Mouse (Mus musculus) liver, embryonic 15.5 days (tissue): ENCODE results near the gene Cfap20. TPM values are rescaled to one million over a fixed set of nuclear protein-coding genes. Genes with fewer than 3 reads are reported as not detected.

Experiments
- ATAC-seq: fragments of 200-750 bp; cut with Nextera tagmentation; 2 replicates; pipeline ENCODE4 v1.8.0; 2017; ENCODE audit warnings: moderate number of reproducible peaks, mild to moderate bottlenecking, moderate library complexity; ENCODE audit not compliant: insufficient read depth
- H3K27ac ChIP-seq: fragments of 300-500 bp; sonication (generic); replicated peaks from 2 replicates; pipeline ENCODE4 v1.5.1; 2015; ENCODE audit warnings: mild to moderate bottlenecking, inconsistent platforms
- H3K27me3 ChIP-seq: fragments of 300-500 bp; sonication (generic); 2 replicates; pipeline ENCODE4 v1.6.1; 2015; ENCODE audit warnings: mild to moderate bottlenecking, inconsistent platforms
- H3K36me3 ChIP-seq: fragments of 300-500 bp; sonication (generic); replicated peaks from 2 replicates; pipeline ENCODE4 v1.6.1; 2015; ENCODE audit warnings: moderate library complexity, mild to moderate bottlenecking, inconsistent platforms
- H3K4me1 ChIP-seq: fragments of 300-500 bp; sonication (generic); replicated peaks from 2 replicates; pipeline ENCODE4 v1.6.1; 2015; ENCODE audit warnings: inconsistent platforms
- H3K4me2 ChIP-seq: fragments of 300-500 bp; sonication (generic); 2 replicates; pipeline ENCODE4 v1.6.1; 2015; ENCODE audit warnings: moderate library complexity, mild to moderate bottlenecking, inconsistent platforms
- H3K4me3 ChIP-seq: fragments of 300-500 bp; sonication (generic); replicated peaks from 2 replicates; pipeline ENCODE4 v1.5.1; 2015; ENCODE audit warnings: mild to moderate bottlenecking, inconsistent platforms
- H3K9ac ChIP-seq: fragments of 300-500 bp; sonication (generic); 2 replicates; pipeline ENCODE4 v1.6.1; 2015; ENCODE audit warnings: moderate library complexity, mild to moderate bottlenecking, inconsistent platforms
- H3K9me3 ChIP-seq: fragments of 300-500 bp; sonication (generic); replicated peaks from 2 replicates; pipeline ENCODE4 v1.6.1; 2016; ENCODE audit warnings: inconsistent platforms
- WGBS: fragments of 180-500 bp; shearing (Covaris S2); methylation state at CpG from one replicate; pipeline ENCODE4 v1.1.7; 2015; ENCODE audit warnings: mixed read lengths; ENCODE audit not compliant: insufficient replicate concordance; 5-methylcytosine and 5-hydroxymethylcytosine counted together
- polyA plus RNA-seq: library from polyadenylated mRNA; unstranded; fragments of >200 nt; fragmentation: Nextera tagmentation; extraction: Ambion mirVana; gene quantifications from 2 replicates; pipeline ENCODE4 v1.2.1, GENCODE M21; 2015

Gene Cfap20
- polyA plus RNA-seq, 1 experiment from 2014 or later = 31.5 TPM

GRCm38 (mm10) chr8:95437341-95437992, 2.8 kb upstream of the Cfap20 start:
- Histone ChIP-seq H3K4me1 (peaks cover 68% of the 10 kb centered on the region), H3K4me2 (no peak overlapping the region), H3K9me3 (no peaks in the 10 kb centered on the region), H3K27me3 (no peaks in the 10 kb centered on the region), H3K36me3 (no peaks in the 10 kb centered on the region), H3K9ac (no peak overlapping the region), H3K27ac (no peak overlapping the region), H3K4me3 (no peak overlapping the region)
- 29% methylated on average over 5 of the region's 5 CpGs for WGBS
- ATAC-seq = no peak

DNA sequence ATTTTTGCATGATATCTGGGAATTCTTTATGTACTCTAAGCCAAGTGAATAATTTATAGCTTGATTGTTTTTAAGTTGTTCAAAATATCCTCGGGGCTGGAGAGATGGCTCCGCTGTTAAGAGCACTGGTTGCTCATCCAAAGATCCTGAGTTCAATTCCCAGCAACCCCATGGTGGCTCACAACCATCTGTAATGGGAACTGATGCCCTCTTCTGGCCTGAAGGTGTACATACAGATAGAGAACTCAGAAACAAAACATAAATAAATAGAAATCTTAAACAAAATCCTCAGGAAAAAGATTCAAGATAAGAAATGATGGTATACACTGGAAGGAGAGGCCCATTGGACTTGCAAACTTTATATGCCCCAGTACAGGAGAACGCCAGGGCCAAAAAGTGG, 1.3 kb upstream of the Cfap20 start:
- H3K4me2 ChIP-seq = no peak overlapping the region
- H3K4me3 ChIP-seq = no peak overlapping the region
- no peaks in the 10 kb centered on the region for H3K9me3 ChIP-seq
- H3K36me3 ChIP-seq = no peaks in the 10 kb centered on the region
- no peak overlapping the region for H3K9ac ChIP-seq
- 77% methylated on average over 3 of the region's 3 CpGs for WGBS
- H3K27ac ChIP-seq = no peak overlapping the region
- ATAC-seq = no peak
- no peaks in the 10 kb centered on the region for H3K27me3 ChIP-seq
- H3K4me1 ChIP-seq = peaks cover 63% of the 10 kb centered on the region

DNA sequence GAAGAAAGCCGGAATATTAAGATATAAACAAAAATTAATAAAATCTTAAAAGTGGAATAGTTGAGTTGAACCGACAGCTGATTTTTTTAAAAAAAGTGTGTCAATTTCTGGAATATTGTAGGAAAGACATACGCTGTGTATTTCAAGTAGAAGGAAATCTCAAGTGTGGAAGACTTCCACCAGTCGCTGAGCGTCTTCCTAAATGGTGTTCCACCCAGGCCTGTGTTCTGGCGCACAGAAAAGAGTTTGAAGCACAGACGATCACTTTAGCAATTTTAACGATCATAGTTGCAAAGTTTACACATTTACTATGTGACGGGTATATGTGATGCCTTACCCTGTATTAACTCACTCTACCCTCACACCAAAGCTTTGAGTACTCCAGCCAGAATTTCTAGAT, 802 bp upstream of the Cfap20 start:
- Histone ChIP-seq H3K4me1 (peaks cover 63% of the 10 kb centered on the region), H3K4me3 (peak overlapping the region; percentile 95), H3K36me3 (no peaks in the 10 kb centered on the region), H3K9me3 (no peaks in the 10 kb centered on the region), H3K4me2 (peak overlapping the region; percentile 90), H3K27ac (peak overlapping the region; percentile 90; the same call in 1 of the 2 replicates), H3K9ac (no peak overlapping the region), H3K27me3 (no peaks in the 10 kb centered on the region)
- ATAC-seq = no peak
- WGBS = 89% methylated on average over 9 of the region's 9 CpGs

DNA sequence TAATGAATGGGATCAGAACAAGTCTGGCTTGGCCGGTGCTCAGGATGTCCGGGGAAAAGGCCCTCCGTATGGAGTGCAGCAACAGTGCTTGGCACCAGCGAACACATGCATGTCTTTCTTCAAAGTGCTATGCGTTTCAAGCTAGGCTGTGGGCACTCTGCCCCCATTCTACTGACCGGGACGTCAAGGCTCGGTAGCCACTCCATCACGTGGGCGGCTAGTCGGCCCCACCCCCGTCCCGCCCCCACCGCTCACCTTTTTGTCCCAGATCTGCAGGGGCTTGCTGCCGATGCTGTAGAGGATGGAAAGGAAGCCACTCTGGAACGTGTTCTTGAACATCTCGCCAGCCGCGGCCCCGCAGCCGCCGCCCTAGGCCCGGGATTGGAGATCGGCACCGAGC, 436 bp downstream of the Cfap20 start:
- Histone ChIP-seq H3K4me1 (peaks cover 59% of the 10 kb centered on the region), H3K36me3 (no peaks in the 10 kb centered on the region), H3K4me3 (peak overlapping the region; percentile 95), H3K27ac (peak overlapping the region; percentile 90), H3K9ac (peak overlapping the region; percentile 90), H3K27me3 (no peaks in the 10 kb centered on the region), H3K4me2 (peak overlapping the region; percentile 90), H3K9me3 (no peaks in the 10 kb centered on the region)
- ATAC-seq = peak; percentile 43
- WGBS = under 1% methylated on average over 25 of the region's 25 CpGs

GRCm38 (mm10) chr8:95433124-95433523, 1.5 kb downstream of the Cfap20 start:
- H3K4me2 ChIP-seq = peak overlapping the region; percentile 90
- H3K36me3 ChIP-seq = no peaks in the 10 kb centered on the region
- ATAC-seq = no peak
- 0 out of 2 replicates have a peak overlapping the region, but pooled peaks have one; percentile 90 for H3K27ac ChIP-seq
- H3K9me3 ChIP-seq = no peaks in the 10 kb centered on the region
- no peaks in the 10 kb centered on the region for H3K27me3 ChIP-seq
- H3K9ac ChIP-seq = no peak overlapping the region
- WGBS = 71% methylated on average over 4 of the region's 4 CpGs
- H3K4me3 ChIP-seq = peak overlapping the region; percentile 95
- peaks cover 66% of the 10 kb centered on the region for H3K4me1 ChIP-seq

DNA sequence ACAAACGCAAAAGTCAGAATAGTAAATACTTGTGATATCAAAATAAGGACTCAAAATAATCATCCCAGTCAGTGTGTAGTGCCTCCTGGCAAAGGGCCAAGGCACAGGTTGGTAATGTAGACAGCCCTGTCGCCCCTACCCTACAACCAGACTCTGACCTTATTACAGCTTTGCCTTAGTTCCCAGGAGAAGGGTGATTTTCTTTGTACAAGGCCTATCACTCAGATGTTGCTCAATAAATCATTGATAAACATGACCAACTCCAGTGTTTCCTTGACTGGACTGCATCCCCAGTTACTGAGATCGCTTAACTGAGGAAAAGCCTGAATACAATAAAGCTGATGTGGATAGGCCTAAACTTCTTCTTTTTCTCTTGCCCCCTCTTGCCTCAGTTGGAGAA, 2.2 kb downstream of the Cfap20 start:
- H3K36me3 ChIP-seq = no peaks in the 10 kb centered on the region
- no peak for ATAC-seq
- no peak overlapping the region for H3K4me3 ChIP-seq
- no peaks in the 10 kb centered on the region for H3K27me3 ChIP-seq
- no peaks in the 10 kb centered on the region for H3K9me3 ChIP-seq
- H3K9ac ChIP-seq = no peak overlapping the region
- peak overlapping the region; percentile 90 for H3K4me2 ChIP-seq
- 0 out of 2 replicates have a peak overlapping the region, but pooled peaks have one; percentile 3 for H3K27ac ChIP-seq
- peaks cover 68% of the 10 kb centered on the region for H3K4me1 ChIP-seq
- 60% methylated on average over 3 of the region's 3 CpGs for WGBS

DNA sequence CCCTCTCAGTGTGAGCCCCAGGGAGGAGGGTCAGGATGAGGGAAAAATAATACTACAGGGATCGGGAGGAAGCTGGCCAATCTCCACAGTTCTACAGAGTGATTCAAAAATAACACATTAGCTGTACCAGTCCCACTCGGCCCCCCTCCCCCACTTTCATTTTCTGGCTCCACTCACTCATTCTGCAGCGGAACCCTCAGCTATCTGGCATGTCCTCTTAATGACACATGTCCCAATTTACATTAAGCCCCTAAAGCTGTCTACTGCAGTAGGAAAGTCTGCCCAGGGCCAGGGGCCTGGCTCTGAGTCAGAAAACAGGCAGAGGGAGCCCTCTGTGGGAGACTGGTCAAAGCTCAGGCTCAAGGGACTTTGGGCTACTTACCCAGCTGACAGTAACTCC, 4.7 kb downstream of the Cfap20 start:
- H3K9me3 ChIP-seq = no peaks in the 10 kb centered on the region
- WGBS = 53% methylated on average over 3 of the region's 3 CpGs
- no peak overlapping the region for H3K27ac ChIP-seq
- H3K27me3 ChIP-seq = no peaks in the 10 kb centered on the region
- no peak overlapping the region for H3K4me2 ChIP-seq
- peaks cover 74% of the 10 kb centered on the region for H3K4me1 ChIP-seq
- no peak overlapping the region for H3K9ac ChIP-seq
- no peak overlapping the region for H3K4me3 ChIP-seq
- no peaks in the 10 kb centered on the region for H3K36me3 ChIP-seq
- no peak for ATAC-seq

GRCm38 (mm10) chr8:95427594-95428535, 6.8 kb downstream of the Cfap20 start:
- H3K4me2 ChIP-seq = peak overlapping the region; percentile 35
- peak overlapping the region; percentile 3; the same call in 1 of the 2 replicates for H3K4me3 ChIP-seq
- peaks cover 64% of the 10 kb centered on the region for H3K4me1 ChIP-seq

DNA sequence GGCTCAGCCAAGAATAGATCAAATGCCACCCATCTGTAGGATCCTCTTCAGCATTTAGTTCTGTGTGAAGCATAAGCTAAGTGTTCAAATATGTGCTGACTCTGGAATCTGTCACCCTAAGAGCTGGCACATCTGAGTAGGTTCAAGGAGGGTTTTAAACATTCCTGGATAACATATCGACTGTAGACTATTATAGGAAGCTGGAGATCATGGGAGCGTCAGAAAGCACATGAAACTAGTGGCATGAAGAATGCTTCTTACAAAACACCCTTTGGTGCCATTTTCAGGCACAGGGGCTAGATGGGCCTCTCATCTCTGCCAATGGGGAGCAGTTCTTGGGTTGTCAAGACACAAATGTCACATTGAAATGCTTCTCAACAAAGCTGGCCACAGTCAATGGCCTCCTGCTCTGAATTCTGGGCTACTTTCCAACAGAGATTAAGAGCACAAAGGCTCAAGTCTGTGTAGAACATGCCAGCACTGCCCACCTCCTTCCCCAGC, 7.8 kb downstream of the Cfap20 start:
- Histone ChIP-seq H3K4me1 (peaks cover 54% of the 10 kb centered on the region), H3K36me3 (peaks cover 12% of the 10 kb centered on the region), H3K9ac (no peak overlapping the region), H3K4me2 (no peak overlapping the region), H3K9me3 (no peaks in the 10 kb centered on the region), H3K27me3 (no peaks in the 10 kb centered on the region), H3K27ac (peak overlapping the region; percentile 46; the same call in 1 of the 2 replicates), H3K4me3 (no peak overlapping the region)
- WGBS = 67% methylated on average over 2 of the region's 2 CpGs
- no peak for ATAC-seq

More at GRCm38 (mm10) chr8:95427594-95428535, 6.8 kb downstream of the Cfap20 start:
- Histone ChIP-seq H3K27ac (peak overlapping the region; percentile 33), H3K36me3 (peaks cover 2% of the 10 kb centered on the region; the same call in 1 of the 2 replicates), H3K27me3 (no peaks in the 10 kb centered on the region), H3K9me3 (no peaks in the 10 kb centered on the region), H3K9ac (no peak overlapping the region)
- 18% methylated on average over 12 of the region's 12 CpGs for WGBS
- no peak for ATAC-seq

DNA sequence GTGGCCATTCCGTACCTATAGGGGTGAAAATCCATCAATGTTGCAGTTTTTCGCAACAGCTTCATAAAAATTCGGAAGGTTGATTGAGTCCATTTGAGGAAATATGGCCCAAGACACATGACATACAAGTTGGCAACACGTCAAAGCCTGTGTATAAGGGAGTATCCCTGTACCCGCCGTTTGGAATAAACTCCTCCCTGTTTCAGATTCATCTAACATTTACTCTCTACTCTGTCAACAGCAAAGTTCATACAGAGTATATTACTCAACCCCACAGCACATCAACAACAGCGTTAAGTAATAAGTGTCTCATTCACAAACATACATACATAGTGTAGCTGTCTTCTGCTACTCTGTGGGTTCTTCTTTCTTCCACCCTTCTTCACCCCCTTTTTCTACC, 10.0 kb downstream of the Cfap20 start:
- H3K4me1 ChIP-seq = peaks cover 42% of the 10 kb centered on the region
- peaks cover 32% of the 10 kb centered on the region for H3K36me3 ChIP-seq
- no peak overlapping the region for H3K4me3 ChIP-seq
- H3K27ac ChIP-seq = peak overlapping the region; percentile 48
- peak overlapping the region; percentile 18; the same call in 1 of the 2 replicates for H3K4me2 ChIP-seq
- no peaks in the 10 kb centered on the region for H3K9me3 ChIP-seq
- H3K27me3 ChIP-seq = no peaks in the 10 kb centered on the region
- H3K9ac ChIP-seq = no peak overlapping the region
- WGBS = 68% methylated on average over 7 of the region's 7 CpGs
- peak; percentile 78 for ATAC-seq
